Mouse (Mus musculus): ENCODE measurements around the gene Hist1h2ae. TPM values are rescaled to one million over a fixed set of nuclear protein-coding genes. Genes with fewer than 3 reads are reported as not detected.

The Hist1h2ae gene
- polyA plus RNA-seq, 2 experiments: 10.8 to 151 TPM

GRCm38 (mm10) chr13:23609209-23609608 lies 38.2 kb upstream of the Hist1h2ae start:
- H3K9me3 ChIP-seq (ENCODE audit: control insufficient read depth, low read length): no peaks in the 10 kb centered on the region
- DNase-seq (ENCODE audit: low read depth in 3 of 3, low spot score in 3 of 3): peak in 1 of 3 experiments; percentile 63
- peak; percentile 88 for ATAC-seq (ENCODE audit: insufficient read depth)
- H3K27ac ChIP-seq: peak overlapping the region; percentile 94
- 0 out of 4 replicates have a peak overlapping the region, but pooled peaks of 1 of the 2 experiments have one; percentile 24 for H3K4me3 ChIP-seq (ENCODE audit: insufficient read depth in 1 of 2, low read depth in 2 of 2, low read length in 2 of 2)
- H3K4me1 ChIP-seq (replicated peaks; ENCODE audit: control insufficient read depth in 2 of 2, insufficient read depth in 2 of 2, low read length in 1 of 2): peaks cover 21 to 22% of the 10 kb centered on the region in 2 experiments
- H3K4me2 ChIP-seq (ENCODE audit: low read depth): peak overlapping the region; percentile 50
- H3K9ac ChIP-seq (replicated peaks): peak overlapping the region; percentile 67
- no peaks in the 10 kb centered on the region for H3K36me3 ChIP-seq (replicated peaks; ENCODE audit: control insufficient read depth, insufficient read depth, low read depth)
- 16% methylated on average over 4 of the region's 4 CpGs for WGBS (ENCODE audit: insufficient replicate concordance)
- TF ChIP-seq CTCF (IDR thresholded peaks at IDR 0.05; ENCODE audit: low read depth) (no peak), EP300 (IDR thresholded peaks at IDR 0.05; ENCODE audit: low read depth) (peak; percentile 63)
- H3K27me3 ChIP-seq (ENCODE audit: control insufficient read depth, insufficient read depth, low read length): no peaks in the 10 kb centered on the region

GRCm38 (mm10) chr13:23605052-23605451 lies 34.0 kb upstream of the Hist1h2ae start:
- H3K9me3 ChIP-seq (ENCODE audit: control insufficient read depth, low read length): no peaks in the 10 kb centered on the region
- no peak for ATAC-seq (ENCODE audit: insufficient read depth)
- 79% methylated on average over 3 of the region's 3 CpGs for WGBS (ENCODE audit: insufficient replicate concordance)
- no peak overlapping the region for H3K27ac ChIP-seq
- H3K36me3 ChIP-seq (replicated peaks; ENCODE audit: control insufficient read depth, insufficient read depth, low read depth): no peaks in the 10 kb centered on the region
- H3K4me1 ChIP-seq (replicated peaks; ENCODE audit: control insufficient read depth in 2 of 2, insufficient read depth in 2 of 2, low read length in 1 of 2): peaks cover 18 to 23% of the 10 kb centered on the region in 2 experiments
- no peak for DNase-seq (ENCODE audit: low read depth in 3 of 3, low spot score in 3 of 3)
- no peak for TF ChIP-seq CTCF (IDR thresholded peaks at IDR 0.05; ENCODE audit: low read depth)
- TF ChIP-seq EP300 (IDR thresholded peaks at IDR 0.05; ENCODE audit: low read depth): no peak
- H3K9ac ChIP-seq (replicated peaks): no peak overlapping the region; the same call in 1 of the 2 replicates
- no peaks in the 10 kb centered on the region for H3K27me3 ChIP-seq (ENCODE audit: control insufficient read depth, insufficient read depth, low read length)
- H3K4me3 ChIP-seq (ENCODE audit: insufficient read depth in 1 of 2, low read depth in 2 of 2, low read length in 2 of 2): no peak overlapping the region
- H3K4me2 ChIP-seq (ENCODE audit: low read depth): no peak overlapping the region

GRCm38 (mm10) chr13:23604452-23604851 lies 33.4 kb upstream of the Hist1h2ae start:
- ATAC-seq (ENCODE audit: insufficient read depth) (no peak), DNase-seq (ENCODE audit: low read depth in 3 of 3, low spot score in 3 of 3) (no peak)
- Histone ChIP-seq H3K9ac (replicated peaks) (no peak overlapping the region), H3K4me3 (ENCODE audit: insufficient read depth in 1 of 2, low read depth in 2 of 2, low read length in 2 of 2) (no peak overlapping the region), H3K27me3 (ENCODE audit: control insufficient read depth, insufficient read depth, low read length) (no peaks in the 10 kb centered on the region), H3K36me3 (replicated peaks; ENCODE audit: control insufficient read depth, insufficient read depth, low read depth) (no peaks in the 10 kb centered on the region), H3K27ac (no peak overlapping the region), H3K9me3 (ENCODE audit: control insufficient read depth, low read length) (no peaks in the 10 kb centered on the region), H3K4me2 (ENCODE audit: low read depth) (no peak overlapping the region), H3K4me1 (replicated peaks; ENCODE audit: control insufficient read depth in 2 of 2, insufficient read depth in 2 of 2, low read length in 1 of 2) (peaks cover 12 to 17% of the 10 kb centered on the region in 2 experiments)
- TF ChIP-seq CTCF (IDR thresholded peaks at IDR 0.05; ENCODE audit: low read depth) (no peak), EP300 (IDR thresholded peaks at IDR 0.05; ENCODE audit: low read depth) (no peak)
- WGBS (ENCODE audit: insufficient replicate concordance): 85% methylated on average over 3 of the region's 3 CpGs

GRCm38 (mm10) chr13:23603182-23603699 lies 32.2 kb upstream of the Hist1h2ae start:
- Histone ChIP-seq H3K27ac (no peak overlapping the region), H3K36me3 (replicated peaks; ENCODE audit: control insufficient read depth, insufficient read depth, low read depth) (no peaks in the 10 kb centered on the region), H3K9ac (replicated peaks) (no peak overlapping the region), H3K4me3 (ENCODE audit: insufficient read depth in 1 of 2, low read depth in 2 of 2, low read length in 2 of 2) (no peak overlapping the region), H3K4me1 (replicated peaks; ENCODE audit: control insufficient read depth in 2 of 2, insufficient read depth in 2 of 2, low read length in 1 of 2) (peaks cover 3 to 8% of the 10 kb centered on the region in 2 experiments; a peak in 3 of 4 replicates), H3K4me2 (ENCODE audit: low read depth) (no peak overlapping the region), H3K27me3 (ENCODE audit: control insufficient read depth, insufficient read depth, low read length) (no peaks in the 10 kb centered on the region), H3K9me3 (ENCODE audit: control insufficient read depth, low read length) (no peaks in the 10 kb centered on the region)
- TF ChIP-seq EP300 (IDR thresholded peaks at IDR 0.05; ENCODE audit: low read depth): no peak
- WGBS (ENCODE audit: insufficient replicate concordance): 41% methylated on average over 7 of the region's 7 CpGs
- DNase-seq (ENCODE audit: low read depth in 3 of 3, low spot score in 3 of 3) (no peak), ATAC-seq (ENCODE audit: insufficient read depth) (no peak)

- ATAC-seq (ENCODE audit: insufficient read depth): no peak
- no peak overlapping the region for H3K4me3 ChIP-seq (ENCODE audit: insufficient read depth in 1 of 2, low read depth in 2 of 2, low read length in 2 of 2)
- H3K4me2 ChIP-seq (ENCODE audit: low read depth): peak overlapping the region; percentile 18; the same call in 1 of the 2 replicates
- H3K27ac ChIP-seq: peak overlapping the region; percentile 65
- H3K9ac ChIP-seq (replicated peaks): peak overlapping the region; percentile 16; the same call in 1 of the 2 replicates
- WGBS (ENCODE audit: insufficient replicate concordance): 6% methylated on average over 9 of the region's 9 CpGs
- peak; percentile 67 for TF ChIP-seq EP300 (IDR thresholded peaks at IDR 0.05; ENCODE audit: low read depth)
- TF ChIP-seq CTCF (IDR thresholded peaks at IDR 0.05; ENCODE audit: low read depth): peak; percentile 83
- peaks cover 38 to 44% of the 10 kb centered on the region in 2 experiments for H3K4me1 ChIP-seq (replicated peaks; ENCODE audit: control insufficient read depth in 2 of 2, insufficient read depth in 2 of 2, low read length in 1 of 2)
- peak in 1 of 3 experiments; percentile 75 for DNase-seq (ENCODE audit: low read depth in 3 of 3, low spot score in 3 of 3)
- no peaks in the 10 kb centered on the region for H3K36me3 ChIP-seq (replicated peaks; ENCODE audit: control insufficient read depth, insufficient read depth, low read depth)
- no peaks in the 10 kb centered on the region for H3K9me3 ChIP-seq (ENCODE audit: control insufficient read depth, low read length)
- no peaks in the 10 kb centered on the region for H3K27me3 ChIP-seq (ENCODE audit: control insufficient read depth, insufficient read depth, low read length)
These were observed 26.9 kb upstream of the Hist1h2ae start for GRCm38 (mm10) chr13:23597957-23598356.

All from liver, embryonic 14.5 days (tissue).